Mouse (Mus musculus): ENCODE results near the gene Klhl35. TPM values are rescaled to one million over a fixed set of nuclear protein-coding genes. Genes with fewer than 3 reads are reported as not detected.

The Klhl35 gene
- total and polyA plus RNA-seq, 3 experiments = 0.04 TPM; not detected in 2

GRCm38 (mm10) chr7:99427987-99428386 is 37.8 kb upstream of the Klhl35 start:
- Histone ChIP-seq H3K27ac (ENCODE audit: control insufficient read depth, low read depth, low read length) (no peak overlapping the region), H3K9ac (ENCODE audit: control insufficient read depth, low read depth, low read length, poor library complexity, severe bottlenecking) (no peak overlapping the region), H3K4me3 (ENCODE audit: control insufficient read depth in 1 of 2, insufficient read depth in 1 of 2, low read depth in 2 of 2, low read length in 2 of 2) (no peak overlapping the region), H3K36me3 (ENCODE audit: control insufficient read depth in 1 of 2, insufficient read depth in 2 of 2, low read length in 2 of 2) (no peaks in the 10 kb centered on the region), H3K27me3 (ENCODE audit: control insufficient read depth in 1 of 2, insufficient read depth in 2 of 2, low read length in 2 of 2) (peaks cover 0 to 10% of the 10 kb centered on the region in 2 experiments; a peak in 3 of 4 replicates), H3K79me2 (ENCODE audit: control insufficient read depth, insufficient read depth, low read length, poor library complexity) (no peaks in the 10 kb centered on the region), H3K9me3 (replicated peaks; ENCODE audit: insufficient read depth, low read length) (no peaks in the 10 kb centered on the region), H3K4me1 (ENCODE audit: control insufficient read depth in 1 of 2, insufficient read depth in 2 of 2, low read length in 2 of 2) (no peaks in the 10 kb centered on the region)
- no peak for DNase-seq (ENCODE audit: low read depth, low spot score)
- TF ChIP-seq NELFE (IDR thresholded peaks at IDR 0.05; ENCODE audit: low read depth, low read length) (no peak), MYB (IDR thresholded peaks at IDR 0.05; ENCODE audit: low read depth, low read length) (no peak), RCOR1 (IDR thresholded peaks at IDR 0.05; ENCODE audit: low read depth, low read length) (no peak), GABPA (IDR thresholded peaks at IDR 0.05; ENCODE audit: low read depth, low read length) (no peak), TAL1 (IDR thresholded peaks at IDR 0.05; ENCODE audit: low read length) (no peak), USF2 (IDR thresholded peaks at IDR 0.05; ENCODE audit: borderline replicate concordance in 1 of 2, insufficient read depth in 1 of 2, low read depth in 1 of 2, low read length in 2 of 2) (no peak), TBP (IDR thresholded peaks at IDR 0.05; ENCODE audit: low read depth, low read length) (no peak)

- Histone ChIP-seq H3K36me3 (ENCODE audit: control insufficient read depth in 1 of 2, insufficient read depth in 2 of 2, low read length in 2 of 2) (no peaks in the 10 kb centered on the region), H3K9ac (ENCODE audit: control insufficient read depth, low read depth, low read length, poor library complexity, severe bottlenecking) (no peak overlapping the region), H3K4me3 (ENCODE audit: control insufficient read depth in 1 of 2, insufficient read depth in 1 of 2, low read depth in 2 of 2, low read length in 2 of 2) (no peak overlapping the region), H3K4me1 (ENCODE audit: control insufficient read depth in 1 of 2, insufficient read depth in 2 of 2, low read length in 2 of 2) (no peaks in the 10 kb centered on the region), H3K27me3 (ENCODE audit: control insufficient read depth in 1 of 2, insufficient read depth in 2 of 2, low read length in 2 of 2) (peaks cover 0 to 7% of the 10 kb centered on the region in 2 experiments; a peak in 3 of 4 replicates), H3K79me2 (ENCODE audit: control insufficient read depth, insufficient read depth, low read length, poor library complexity) (no peaks in the 10 kb centered on the region), H3K9me3 (replicated peaks; ENCODE audit: insufficient read depth, low read length) (no peaks in the 10 kb centered on the region), H3K27ac (ENCODE audit: control insufficient read depth, low read depth, low read length) (no peak overlapping the region)
- no peak for DNase-seq (ENCODE audit: low read depth, low spot score)
- TF ChIP-seq ZNF384 (IDR thresholded peaks at IDR 0.05; ENCODE audit: low read depth, low read length) (no peak), MYB (IDR thresholded peaks at IDR 0.05; ENCODE audit: low read depth, low read length) (no peak), MYC (IDR thresholded peaks at IDR 0.05; ENCODE audit: low read depth, low read length) (no peak), USF1 (IDR thresholded peaks at IDR 0.05; ENCODE audit: low read depth, low read length) (no peak), CTCF (IDR thresholded peaks at IDR 0.05 in 2 of 3, conservative IDR thresholded peaks at IDR 0.05 in 1 of 3; ENCODE audit: control insufficient read depth in 1 of 3, insufficient read depth in 1 of 3, low read depth in 2 of 3, low read length in 3 of 3, poor library complexity in 1 of 3, severe bottlenecking in 1 of 3) (no peak), HCFC1 (IDR thresholded peaks at IDR 0.05; ENCODE audit: low read depth, low read length) (no peak), UBTF (IDR thresholded peaks at IDR 0.05; ENCODE audit: borderline replicate concordance, insufficient read depth, low read depth, low read length) (no peak), TBP (IDR thresholded peaks at IDR 0.05; ENCODE audit: low read depth, low read length) (no peak), NELFE (IDR thresholded peaks at IDR 0.05; ENCODE audit: low read depth, low read length) (no peak), ETS1 (IDR thresholded peaks at IDR 0.05; ENCODE audit: low read depth, low read length) (no peak), POLR2AphosphoS2 (IDR thresholded peaks at IDR 0.05; ENCODE audit: low read length) (no peak), RCOR1 (IDR thresholded peaks at IDR 0.05; ENCODE audit: low read depth, low read length) (no peak), NRF1 (IDR thresholded peaks at IDR 0.05; ENCODE audit: insufficient read depth, low read depth, low read length, poor library complexity, severe bottlenecking) (no peak)
Observed at GRCm38 (mm10) chr7:99428836-99429235, 37.0 kb upstream of the Klhl35 start.
